Mouse (Mus musculus) retina, postnatal 1 day (tissue): ENCODE measurements around the gene Nudt3.

Experiments used
- DNase-seq: peaks from one replicate; pipeline ENCODE4 v3.0.0-alpha.2; 2012

The Nudt3 gene

DNA sequence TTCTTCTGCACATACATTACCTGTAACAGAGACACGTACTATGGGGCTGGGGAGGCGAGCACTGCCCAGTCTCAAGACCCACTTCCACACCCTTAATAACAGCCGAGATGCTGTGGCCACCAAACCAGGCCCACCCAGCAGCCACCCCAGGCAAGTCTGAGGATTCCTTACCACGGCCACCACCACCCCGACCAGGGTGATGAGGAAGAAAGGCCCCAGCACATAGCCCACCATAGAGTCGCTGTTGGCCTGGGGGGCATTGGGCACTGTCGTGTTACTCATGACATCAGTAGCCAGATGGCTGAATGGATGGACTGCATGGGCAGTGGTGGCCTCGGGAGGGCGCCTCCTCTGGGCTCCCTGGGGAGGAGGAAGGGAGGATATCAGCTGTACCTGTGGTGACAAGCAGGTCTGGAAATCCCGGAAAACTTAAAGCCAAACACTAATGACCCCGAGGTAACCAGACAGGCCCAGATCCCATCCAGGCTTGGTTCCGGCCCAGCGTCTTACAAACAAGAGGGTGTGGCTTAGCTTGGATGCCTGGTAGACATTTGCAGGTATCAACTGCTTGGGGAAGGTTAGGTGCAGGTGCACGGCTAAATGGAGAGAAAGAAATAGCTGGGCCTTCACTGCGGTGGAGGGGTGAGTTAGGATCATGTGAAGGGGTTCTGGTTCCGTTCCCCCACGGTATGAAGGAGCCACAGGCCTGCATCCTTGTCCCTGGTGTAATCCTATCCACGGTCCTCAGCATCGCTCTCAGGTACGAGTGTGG lies 58.7 kb downstream of the Nudt3 start:
- peak; percentile 62 for DNase-seq

DNA sequence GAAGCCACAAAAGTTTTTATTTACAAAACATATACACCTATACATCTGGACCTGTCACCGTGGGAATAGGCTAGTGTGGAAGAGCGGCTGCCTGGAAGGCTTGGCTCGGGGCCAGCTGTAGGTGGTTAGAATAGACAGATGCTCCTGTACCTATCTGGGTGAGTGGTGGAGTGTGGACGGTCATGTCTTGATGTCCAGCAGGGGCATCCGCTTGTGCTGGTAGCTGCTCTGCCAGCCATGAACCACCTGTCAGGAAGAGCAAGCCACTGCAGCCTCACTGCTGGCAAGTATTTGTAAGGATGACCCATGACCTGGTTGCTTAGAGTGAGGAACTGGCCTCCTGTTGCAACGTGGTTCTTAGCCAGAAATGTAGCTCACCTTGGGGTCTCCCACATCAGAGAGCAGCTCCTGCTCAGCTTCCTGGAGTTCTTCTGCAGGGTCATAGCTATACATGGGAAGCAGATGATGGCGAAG lies 59.5 kb downstream of the Nudt3 start:
- no peak for DNase-seq

DNA sequence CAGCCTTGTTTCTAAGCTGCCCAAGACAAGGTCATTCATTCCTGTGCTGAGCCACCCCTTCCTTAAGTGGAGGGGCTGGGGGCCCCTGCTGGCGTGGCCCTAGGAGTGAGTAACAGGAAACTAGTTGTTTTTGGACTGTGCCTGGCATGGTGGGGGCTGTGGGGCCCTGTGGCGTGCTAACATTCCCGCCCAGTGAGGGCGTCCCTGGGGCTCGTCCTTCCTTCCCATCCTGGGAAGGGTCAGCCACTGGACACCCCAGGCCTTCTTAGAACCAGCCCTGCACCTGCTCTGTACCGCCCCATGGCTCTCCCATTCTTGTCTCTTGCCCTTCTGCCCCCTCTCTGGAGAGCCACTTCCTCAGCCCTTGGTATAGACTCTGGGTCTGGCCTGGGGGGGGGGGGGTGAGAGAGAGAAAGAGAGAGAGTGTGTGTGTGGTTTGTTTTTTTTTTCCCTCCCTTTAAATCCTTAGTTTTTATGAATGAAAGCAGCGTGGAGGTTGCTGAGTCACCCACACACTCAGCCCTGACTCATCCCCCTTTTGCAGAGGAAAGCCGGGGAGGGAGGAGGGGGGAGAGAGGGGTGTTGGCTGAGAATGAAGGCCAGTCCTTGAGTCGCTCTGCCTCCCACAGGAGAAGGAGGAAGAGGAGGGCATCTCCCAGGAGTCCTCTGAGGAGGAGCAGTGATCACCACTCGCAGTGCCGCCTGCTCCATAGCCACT lies 61.3 kb downstream of the Nudt3 start:
- DNase-seq, result peak; percentile 42

DNA sequence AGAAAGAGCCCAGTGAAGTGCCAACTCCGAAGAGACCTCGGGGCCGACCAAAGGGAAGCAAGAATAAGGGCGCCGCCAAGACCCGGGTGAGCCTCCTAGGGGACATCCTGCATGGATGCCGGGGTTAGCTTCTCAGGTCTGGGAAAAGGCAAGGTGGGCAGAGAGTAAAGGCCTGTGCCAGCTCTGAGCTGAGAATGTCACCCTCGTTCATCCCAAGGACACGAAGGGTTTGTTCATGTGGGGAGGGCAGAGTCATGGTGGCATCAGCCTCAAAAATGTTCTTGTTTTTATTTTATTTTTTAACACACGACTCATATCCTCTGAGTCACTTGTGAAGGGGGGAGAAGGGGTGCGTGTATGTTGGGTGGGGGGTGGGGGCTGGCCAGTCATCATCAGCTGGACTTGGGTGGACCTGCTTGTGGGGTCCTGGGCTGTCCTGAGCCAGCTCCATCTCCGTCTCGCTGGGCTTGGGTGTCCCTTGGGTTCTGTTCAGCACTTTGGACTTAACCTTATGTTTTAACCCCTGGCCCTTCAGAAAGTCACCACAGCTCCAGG lies 62.3 kb downstream of the Nudt3 start:
- no peak for DNase-seq

DNA sequence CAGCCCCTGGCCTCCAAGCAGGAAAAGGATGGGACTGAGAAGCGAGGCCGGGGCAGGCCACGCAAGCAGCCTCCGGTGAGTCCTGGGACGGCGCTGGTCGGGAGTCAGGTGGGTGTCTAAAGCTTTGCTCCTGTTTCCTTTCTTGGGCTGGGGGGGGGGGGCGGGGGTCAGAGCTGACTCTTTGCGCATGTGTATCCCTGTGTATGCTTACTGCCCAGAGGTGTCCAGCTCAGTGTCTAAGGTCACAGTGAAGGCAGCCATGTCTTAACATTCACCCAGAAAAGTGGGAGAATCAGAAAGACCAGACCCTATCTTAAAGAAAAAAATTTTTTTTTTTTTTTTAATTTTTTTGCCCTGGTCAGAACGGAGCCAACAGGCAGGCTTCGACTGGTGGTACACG lies 63.7 kb downstream of the Nudt3 start:
- no peak for DNase-seq

DNA sequence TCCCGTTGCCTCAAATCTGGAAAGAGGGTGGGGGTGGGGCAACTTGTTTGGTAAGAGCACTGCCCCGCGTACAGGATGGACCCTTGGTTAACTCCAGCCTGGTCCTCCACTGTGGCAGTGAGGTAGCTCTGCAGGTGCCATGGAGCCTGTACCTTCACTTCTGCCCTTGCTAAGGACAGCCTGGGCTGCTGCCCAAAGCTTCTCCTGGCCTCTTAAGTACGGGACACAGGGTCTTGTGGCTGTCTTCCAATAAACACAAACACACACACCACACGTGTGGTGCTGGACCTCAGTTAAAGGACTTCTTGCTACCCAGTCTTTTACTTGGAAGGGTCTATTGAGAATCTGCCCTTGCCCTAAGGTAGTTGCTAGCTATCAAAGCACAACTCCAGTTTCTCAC lies 64.5 kb downstream of the Nudt3 start:
- DNase-seq, result no peak

DNA sequence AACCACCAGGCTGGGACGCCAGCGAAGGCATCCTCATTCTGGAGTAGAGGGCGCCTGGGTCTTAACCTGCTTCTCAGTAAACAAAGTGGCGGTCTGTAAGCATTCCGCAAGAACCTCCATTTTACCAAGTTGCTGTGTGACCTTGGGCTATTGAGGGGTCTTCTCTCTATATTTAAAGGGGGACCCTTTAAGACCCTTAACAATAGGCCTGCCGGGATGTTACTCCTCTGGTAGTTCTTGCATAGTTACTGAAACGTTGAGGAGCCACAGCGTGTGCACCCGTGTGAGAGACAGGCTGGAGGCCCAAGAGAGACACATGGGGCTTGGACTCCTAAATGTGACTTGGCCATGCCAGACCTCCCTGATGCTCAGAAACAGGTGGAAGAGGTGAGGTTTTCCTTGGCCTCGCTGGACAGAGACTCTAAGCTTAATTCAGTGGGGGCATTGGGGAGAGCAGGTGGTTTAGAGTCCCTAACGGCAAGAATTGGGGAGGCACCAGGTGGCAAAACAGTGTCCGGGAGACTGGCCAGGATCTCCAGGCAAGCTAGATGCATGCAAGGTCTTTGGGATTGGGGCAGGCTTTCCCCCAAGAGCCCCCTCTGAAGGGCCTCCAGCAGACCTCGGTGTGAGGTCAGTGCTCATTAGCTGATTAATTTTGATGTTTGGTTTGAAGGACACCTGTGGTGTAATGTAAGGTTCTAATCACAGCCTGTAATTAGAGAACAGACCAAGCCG lies 65.2 kb downstream of the Nudt3 start:
- peak; percentile 88 for DNase-seq

DNA sequence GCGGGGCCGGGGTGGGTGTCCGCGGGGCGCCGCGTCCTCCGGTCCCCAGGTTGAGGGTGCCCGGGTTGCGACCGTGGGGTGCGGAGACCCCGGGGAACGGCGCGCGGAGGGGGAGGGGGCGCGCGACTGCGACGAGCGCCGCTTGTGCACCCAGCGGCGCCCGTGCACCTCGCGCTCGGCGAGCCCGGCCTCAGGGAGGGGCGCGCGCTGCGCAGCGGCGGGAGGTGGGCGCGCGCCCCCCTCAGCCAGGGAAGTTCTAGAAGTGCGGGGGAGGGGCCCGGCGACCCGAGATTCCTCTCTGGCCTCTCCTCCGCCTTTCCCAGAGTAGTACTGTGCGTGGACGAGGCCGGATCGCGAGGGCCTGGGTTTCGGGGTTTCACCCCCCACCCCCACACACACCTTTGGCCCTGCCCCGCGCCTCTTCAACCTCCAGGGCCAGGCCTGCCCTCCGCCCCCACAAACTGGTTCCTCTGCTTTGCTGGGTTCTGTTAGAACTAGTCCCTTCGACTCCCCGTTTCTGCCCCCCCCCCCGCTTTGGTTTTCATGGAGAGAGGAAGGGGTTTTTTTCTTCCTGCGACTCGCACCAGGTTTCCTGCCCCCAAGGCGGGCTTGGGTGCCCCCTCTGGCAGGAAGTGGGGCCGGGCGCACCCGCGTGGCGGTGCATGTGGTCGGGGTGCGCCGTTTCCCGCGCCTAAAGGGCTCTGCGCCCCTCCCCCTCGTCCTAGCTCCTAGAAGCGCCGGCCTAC lies 65.9 kb downstream of the Nudt3 start:
- DNase-seq, result peak; percentile 84

DNA sequence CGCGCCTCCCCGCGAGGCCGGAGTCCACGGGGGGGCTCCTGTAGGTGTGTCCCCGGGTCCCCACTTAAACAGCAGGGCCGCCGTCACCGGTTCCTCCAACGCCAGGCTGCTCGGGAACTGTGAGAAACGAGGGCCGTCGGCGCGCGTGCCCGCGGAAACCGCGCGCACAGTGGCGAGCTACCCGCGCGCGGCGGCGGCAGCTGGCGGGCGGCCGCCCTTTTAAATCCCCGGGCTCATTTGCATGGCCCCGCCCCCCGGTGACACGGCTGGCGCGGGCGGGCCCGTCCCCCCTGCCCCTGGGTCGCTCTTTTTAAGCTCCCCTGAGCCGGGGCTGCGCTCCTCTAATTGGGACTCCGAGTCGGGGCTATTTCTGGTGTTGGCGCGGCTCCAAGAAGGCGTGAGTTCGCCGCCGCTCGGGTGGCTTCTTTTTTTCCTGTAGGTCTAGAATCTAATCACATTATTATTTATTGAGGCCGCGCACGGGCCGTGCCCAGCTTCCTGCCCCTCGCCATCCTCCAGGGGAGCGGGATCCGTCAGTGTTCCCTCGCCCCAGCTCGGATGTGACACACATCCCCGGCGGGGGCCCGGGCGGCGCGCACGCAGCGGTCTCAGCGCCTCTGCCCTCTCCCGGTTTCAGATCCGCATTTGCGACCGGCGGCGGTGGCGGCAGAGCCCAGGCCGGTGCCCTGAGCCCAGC lies 66.8 kb downstream of the Nudt3 start, which contains the start of gene Hmga1:
Gene Hmga1, plus strand, starts transcription at position 183 of the 697 bp plus-strand sequence.
- peak; percentile 98 for DNase-seq

DNA sequence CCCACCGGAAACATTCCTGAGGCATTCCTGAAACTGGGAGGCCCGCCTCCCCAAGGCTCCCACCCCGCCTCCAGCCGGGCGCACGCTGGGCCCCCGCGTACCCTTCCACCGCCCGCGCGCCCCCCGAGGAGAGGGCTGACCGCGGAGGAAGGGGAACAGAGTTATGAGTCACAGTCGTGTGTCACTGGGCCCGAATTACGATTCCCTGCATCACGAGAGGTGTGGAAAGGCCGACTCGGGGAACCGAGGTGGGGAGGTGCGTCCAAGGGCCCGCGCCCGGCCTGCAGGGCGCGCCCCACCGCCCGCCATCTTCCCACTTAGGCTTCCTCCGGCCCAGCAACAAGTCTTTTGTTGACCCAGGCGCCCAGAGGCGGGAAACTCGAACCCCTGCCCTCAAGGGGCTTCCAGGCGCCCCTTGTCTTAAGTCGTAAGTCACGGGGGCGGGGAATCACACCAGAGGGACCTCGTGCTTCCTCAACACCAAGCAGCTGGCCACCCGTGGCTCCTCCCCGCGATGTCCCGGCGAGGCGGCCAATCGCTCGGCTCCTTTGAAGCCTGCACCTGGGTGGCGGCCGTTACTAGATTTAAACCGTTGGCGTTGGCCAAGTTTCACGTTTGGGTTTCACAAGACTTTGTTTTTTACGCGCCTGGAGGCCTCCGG lies 67.7 kb downstream of the Nudt3 start:
- DNase-seq, result peak; percentile 93

DNA sequence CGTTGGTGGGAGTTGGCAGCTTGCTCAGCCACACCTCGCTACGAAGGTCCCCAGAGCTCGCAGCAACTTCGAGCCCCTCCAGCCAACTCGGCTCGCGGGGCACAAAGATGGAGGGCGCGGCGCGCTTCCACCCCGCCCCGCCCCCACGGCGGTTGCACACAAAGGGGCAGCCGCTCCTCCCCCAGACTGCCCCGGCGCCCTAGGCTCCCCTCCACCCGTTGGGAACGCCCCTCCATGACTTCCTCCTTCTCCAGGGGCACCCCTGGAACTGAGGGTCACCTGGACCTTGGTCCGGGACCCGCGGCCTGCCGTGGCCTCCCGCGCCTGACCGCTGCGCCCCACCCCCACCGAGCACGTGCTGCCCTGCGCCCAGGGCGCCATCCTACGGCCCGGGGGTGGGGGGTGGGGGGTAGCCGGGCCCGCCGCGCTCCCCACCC lies 68.2 kb downstream of the Nudt3 start:
- peak; percentile 88 for DNase-seq

DNA sequence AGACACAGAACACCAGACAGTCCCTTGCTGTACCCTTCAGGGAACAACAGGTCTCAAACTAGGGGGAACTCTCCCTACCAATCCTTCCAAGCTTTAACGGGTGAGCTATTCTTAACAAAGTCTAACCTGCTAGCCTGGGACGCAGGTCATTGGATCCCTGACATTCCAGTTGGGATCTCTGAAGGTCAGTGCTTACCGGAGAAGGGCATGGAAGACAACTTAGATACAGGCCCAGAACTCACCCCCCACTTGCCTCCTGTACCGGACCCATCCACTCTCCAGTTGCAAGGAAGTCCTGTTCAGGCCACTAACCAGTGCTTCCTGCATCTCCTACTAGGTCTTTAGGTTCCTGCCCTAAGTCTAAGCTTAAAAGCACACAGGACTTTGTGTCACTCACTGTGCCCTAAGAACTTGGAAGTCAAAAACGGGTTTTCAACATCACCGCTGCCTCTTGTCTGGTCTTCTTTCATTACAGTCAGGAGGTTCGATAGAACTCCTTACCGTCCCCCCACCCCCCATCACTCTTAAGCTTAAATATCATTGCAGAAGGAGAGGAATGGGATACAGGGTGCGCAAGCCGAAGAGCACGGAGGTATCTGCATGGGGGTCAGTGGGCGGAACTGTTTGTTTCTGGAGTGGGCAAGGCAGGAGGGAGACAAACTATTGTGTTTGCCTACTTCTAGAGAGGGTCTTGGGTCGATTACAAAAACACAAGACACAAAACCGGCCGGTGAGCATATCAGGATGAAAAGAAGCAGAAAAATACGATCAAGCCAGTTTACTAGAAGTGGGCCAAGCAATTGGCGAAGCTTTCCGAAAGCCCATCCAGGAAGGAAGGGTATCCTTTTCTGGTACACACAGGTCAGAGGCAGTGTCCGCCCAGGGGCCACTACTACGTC lies 69.0 kb downstream of the Nudt3 start:
- no peak for DNase-seq

DNA sequence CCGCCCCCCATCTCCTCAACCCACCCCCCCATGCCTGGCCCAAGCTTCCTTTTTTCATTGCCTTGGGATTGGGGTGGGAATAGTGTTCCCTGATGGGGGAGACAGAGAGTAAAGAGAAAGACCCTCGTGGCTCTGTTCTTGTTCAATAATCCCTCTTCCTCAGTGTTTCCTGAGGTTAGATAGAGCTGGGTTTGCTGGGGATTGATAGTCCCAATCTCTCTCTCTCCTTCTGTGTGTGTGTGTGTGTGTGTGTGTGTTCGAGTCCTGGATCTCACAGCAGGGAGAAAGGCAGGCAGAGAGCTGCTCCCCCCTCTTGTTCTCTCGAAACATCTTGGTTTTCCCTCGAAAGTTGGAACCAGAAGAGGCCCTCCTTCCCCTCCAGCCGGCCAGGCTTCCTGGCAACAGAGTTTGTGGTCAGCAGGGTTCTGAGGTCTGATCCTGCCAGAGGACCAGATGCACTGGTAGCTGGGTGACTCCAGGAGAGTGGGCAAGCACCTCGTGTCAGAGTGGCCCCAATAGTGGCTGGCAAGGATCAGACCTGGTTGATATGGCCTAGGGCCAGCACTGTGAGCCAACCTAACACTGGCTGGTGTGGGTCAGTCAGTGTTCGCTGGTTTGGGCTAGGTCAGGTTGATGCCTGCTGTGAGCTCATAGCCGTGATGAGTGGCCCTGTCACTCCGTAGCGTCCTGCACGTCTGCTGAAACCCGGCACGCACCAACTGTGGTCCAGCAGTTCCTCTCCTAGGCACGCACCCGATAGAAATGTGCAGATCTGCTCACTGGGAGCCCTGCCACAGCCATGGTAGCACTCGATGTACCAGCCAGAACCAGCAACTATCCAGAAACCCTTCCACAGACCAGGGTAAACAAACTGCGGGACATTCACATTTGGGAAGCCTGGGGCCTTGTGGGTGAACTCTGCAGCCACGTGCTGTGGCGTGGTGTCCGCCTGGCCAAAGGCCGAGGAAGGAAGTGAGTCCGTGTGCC lies 70.8 kb downstream of the Nudt3 start:
- DNase-seq, result no peak

DNA sequence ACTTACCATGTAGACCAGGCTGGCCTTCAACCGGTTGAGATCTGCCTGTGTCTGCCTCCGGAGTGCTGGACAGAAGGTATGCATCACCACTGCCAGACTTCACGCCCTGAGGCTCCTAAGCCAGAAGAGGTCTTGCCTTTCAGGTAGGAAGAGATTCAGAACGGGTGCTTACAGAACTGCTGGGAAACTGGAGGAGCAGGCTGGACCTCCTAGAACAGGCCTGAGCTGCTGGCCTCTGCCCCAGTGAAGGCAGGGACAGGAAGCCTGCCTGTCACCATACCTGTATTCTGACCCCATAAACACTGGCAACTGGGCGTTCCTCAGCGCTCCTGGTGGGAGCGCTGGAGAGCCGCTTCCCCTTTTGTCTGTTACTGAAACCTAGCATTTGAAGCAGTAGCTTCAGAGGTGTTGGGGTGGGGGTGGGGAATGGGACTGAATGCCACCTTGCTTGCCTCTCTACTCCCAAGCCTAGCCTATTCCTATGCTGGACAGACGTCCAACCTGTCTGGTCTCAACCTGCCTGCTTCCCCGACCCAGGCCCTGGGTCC lies 71.8 kb downstream of the Nudt3 start:
- no peak for DNase-seq

DNA sequence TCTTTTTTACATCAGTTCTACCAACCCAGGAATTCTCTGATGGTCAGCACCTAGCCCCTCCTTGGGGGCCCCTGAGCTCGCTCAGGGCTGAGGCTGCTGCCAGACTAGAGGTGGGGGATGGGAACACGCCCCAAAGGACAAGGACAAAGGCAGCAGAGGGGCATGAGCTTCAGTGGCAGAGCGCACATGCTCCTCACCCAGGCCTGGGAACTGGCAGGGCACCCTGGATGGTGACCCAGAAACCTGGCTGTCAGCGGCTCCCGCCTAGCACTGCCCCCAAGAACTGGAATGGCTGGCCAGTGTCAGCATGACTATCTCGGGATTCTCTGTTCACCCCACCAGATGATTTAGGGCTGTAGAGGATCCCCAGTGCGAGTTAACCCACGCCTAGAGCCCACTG lies 74.1 kb downstream of the Nudt3 start:
- peak; percentile 93 for DNase-seq

DNA sequence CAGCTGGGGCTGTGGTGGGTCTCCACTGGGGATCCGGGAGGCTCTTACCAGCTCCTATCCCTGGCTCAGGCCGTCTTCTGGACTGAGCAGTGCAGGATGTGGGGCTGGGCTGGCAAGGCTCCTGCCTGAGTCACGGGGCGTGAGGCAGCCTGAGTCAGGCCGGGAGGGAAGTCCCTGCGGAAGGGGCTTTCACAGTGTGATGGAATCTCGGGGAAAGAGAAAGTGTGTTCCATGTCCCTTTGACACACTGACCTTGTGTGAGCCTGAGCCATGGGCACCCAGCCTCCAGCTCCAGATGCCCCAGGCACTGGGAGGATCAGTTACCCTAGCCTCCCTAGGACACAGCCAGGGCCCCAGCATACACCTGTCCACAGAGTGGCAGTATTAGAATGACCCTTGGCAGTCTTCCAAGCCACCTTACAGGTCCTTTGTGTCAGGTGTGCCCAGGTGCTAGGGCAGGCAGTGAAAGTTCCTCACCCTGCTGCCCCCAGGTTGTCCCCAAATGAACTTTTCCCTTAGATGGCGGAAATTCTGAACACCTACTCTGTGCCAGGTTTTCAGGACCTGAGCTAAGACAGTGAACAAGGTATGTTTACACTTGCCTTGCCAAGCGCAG lies 75.9 kb downstream of the Nudt3 start:
- DNase-seq, result no peak

DNA sequence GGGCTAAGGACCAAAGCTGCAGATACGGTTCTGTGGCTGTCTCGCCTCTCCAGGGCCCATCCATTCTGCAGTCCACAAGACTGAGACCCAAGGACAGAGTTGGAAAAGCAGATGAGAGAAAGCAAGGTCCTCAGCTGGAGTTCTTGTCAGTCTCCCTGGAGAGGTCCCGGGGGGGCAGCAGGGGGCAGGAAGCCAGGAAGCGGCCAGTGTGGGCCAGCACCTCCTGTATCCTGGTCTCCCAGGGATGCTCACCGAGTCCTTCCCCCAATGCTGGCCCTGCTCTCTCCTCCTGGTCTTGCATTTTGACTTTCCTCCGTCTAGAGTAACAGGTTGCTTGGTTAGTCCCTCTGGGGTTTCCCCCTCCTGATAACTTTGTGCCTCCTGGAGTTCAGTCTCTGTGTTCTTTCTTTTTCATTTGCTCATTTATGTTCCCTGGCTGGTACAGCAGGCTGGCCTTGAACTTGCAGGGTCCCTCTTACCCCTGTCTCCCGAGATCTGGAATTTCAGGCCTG lies 76.7 kb downstream of the Nudt3 start:
- DNase-seq, result no peak

DNA sequence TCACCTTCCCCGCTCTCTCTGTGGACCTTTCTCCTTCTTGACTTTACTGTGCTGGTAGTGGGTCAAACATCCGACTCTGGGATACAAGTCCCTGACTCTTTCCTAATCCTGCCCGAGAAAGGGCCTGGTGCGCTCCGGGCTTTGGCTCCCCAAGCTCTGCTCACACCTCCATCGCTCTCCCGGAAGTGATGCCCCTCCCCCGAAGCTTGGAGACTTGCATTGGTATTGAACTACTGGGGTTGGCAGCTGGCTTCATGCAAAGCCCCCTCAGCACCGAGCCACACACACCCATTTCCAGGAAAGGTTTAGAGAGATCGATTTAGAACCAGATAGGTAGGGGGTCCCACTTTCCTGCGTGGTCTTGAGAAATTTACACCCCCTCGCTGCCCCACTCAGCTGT lies 77.3 kb downstream of the Nudt3 start:
- peak; percentile 28 for DNase-seq
